ENCODE assay signal across 8 mouse cellular contexts in genomic region chr3:40531286-40532141, GRCm38 (mm10). TPM values are rescaled to one million over a fixed set of nuclear protein-coding genes. Genes with fewer than 3 reads are reported as not detected.
DNase-seq lines count a peak whose midpoint lies in the region; ATAC-seq and TF ChIP-seq lines count a peak whose summit lies in the region.

Intu (plus strand) TSS chr3:40531286.

- peak; percentile 48 to 54 for DNase-seq in cerebellum, postnatal 25 days
- peak; percentile 63 for DNase-seq in gastrocnemius, postnatal 25 days
- DNase-seq in hindbrain, postnatal 0 days (ENCODE audit: low spot score), result peak; percentile 44
- peak; percentile 75 for DNase-seq in midbrain, embryonic 10.5 days (ENCODE audit: low spot score)
- peak; percentile 48 for DNase-seq in right cerebral cortex, postnatal 4 days

- H3K36me3 ChIP-seq in erythroblast, embryonic 14.5 days (ENCODE audit: control insufficient read depth), result no peaks in the 10 kb centered on the region
- H3K36me3 ChIP-seq in hindbrain, postnatal 0 days (ENCODE audit: insufficient read depth, low read length), result no peaks in the 10 kb centered on the region
- H3K36me3 ChIP-seq in limb, embryonic 12.5 days, result no peaks in the 10 kb centered on the region
- H3K36me3 ChIP-seq in midbrain, embryonic 10.5 days, result no peaks in the 10 kb centered on the region

- peak within 1 kb of the TSS; percentile 35 for H3K4me3 ChIP-seq in erythroblast, embryonic 14.5 days (replicated peaks)
- H3K4me3 ChIP-seq in hindbrain, postnatal 0 days (ENCODE audit: low read length), result peak within 1 kb of the TSS; percentile 62
- peak within 1 kb of the TSS; percentile 57 for H3K4me3 ChIP-seq in limb, embryonic 12.5 days (replicated peaks)
- H3K4me3 ChIP-seq in midbrain, embryonic 10.5 days, result peak within 1 kb of the TSS; percentile 75

- no peak within 1 kb of the TSS for H3K27ac ChIP-seq in hindbrain, postnatal 0 days
- H3K27ac ChIP-seq in limb, embryonic 12.5 days, result no peak within 1 kb of the TSS
- peak within 1 kb of the TSS; percentile 73 for H3K27ac ChIP-seq in midbrain, embryonic 10.5 days (replicated peaks)

- TF ChIP-seq CTCF in hindbrain, postnatal 0 days (IDR thresholded peaks at IDR 0.05; ENCODE audit: low read depth), result peak; percentile 52

- peak within 1 kb of the TSS; percentile 56 for H3K9ac ChIP-seq in hindbrain, postnatal 0 days (replicated peaks; ENCODE audit: low read length)
- H3K9ac ChIP-seq in limb, embryonic 12.5 days (replicated peaks), result peak within 1 kb of the TSS; percentile 67

- H3K27me3 ChIP-seq in erythroblast, embryonic 14.5 days (ENCODE audit: control insufficient read depth), result peaks cover 41% of the 10 kb centered on the region
- no peaks in the 10 kb centered on the region for H3K27me3 ChIP-seq in hindbrain, postnatal 0 days (ENCODE audit: insufficient read depth, low read length)
- peaks cover 58% of the 10 kb centered on the region for H3K27me3 ChIP-seq in limb, embryonic 12.5 days
- H3K27me3 ChIP-seq in midbrain, embryonic 10.5 days (ENCODE audit: low read depth, poor library complexity, severe bottlenecking), result peaks cover 75% of the 10 kb centered on the region

- H3K4me2 ChIP-seq in hindbrain, postnatal 0 days (ENCODE audit: low read depth, low read length), result peak within 1 kb of the TSS; percentile 99
- peak within 1 kb of the TSS; percentile 100 for H3K4me2 ChIP-seq in limb, embryonic 12.5 days

- H3K9me3 ChIP-seq in erythroblast, embryonic 14.5 days (ENCODE audit: control insufficient read depth, low read length), result no peaks in the 10 kb centered on the region; the same call in 1 of the 2 replicates
- no peaks in the 10 kb centered on the region for H3K9me3 ChIP-seq in hindbrain, postnatal 0 days (ENCODE audit: low read length)
- no peaks in the 10 kb centered on the region for H3K9me3 ChIP-seq in limb, embryonic 12.5 days
- peaks cover 6% of the 10 kb centered on the region; the same call in 1 of the 2 replicates for H3K9me3 ChIP-seq in midbrain, embryonic 10.5 days (replicated peaks)

- ATAC-seq in erythroblast, adult 5-6 weeks (replicated peaks; ENCODE audit: low FRiP score, poor library complexity, severe bottlenecking), result no peak
- peak; percentile 76 for ATAC-seq in hindbrain, postnatal 0 days
- peak; percentile 69 for ATAC-seq in limb, embryonic 12.5 days (ENCODE audit: insufficient number of reproducible peaks, insufficient read depth, low FRiP score, low TSS enrichment, low read depth)

- under 1% methylated on average over 54 of the region's 54 CpGs for WGBS in hindbrain, postnatal 0 days
- under 1% methylated on average over 54 of the region's 54 CpGs for WGBS in limb, embryonic 12.5 days
- WGBS in midbrain, embryonic 10.5 days, result under 1% methylated on average over 54 of the region's 54 CpGs

- H3K4me1 ChIP-seq in erythroblast, embryonic 14.5 days (ENCODE audit: control insufficient read depth), result peaks cover 16% of the 10 kb centered on the region
- H3K4me1 ChIP-seq in hindbrain, postnatal 0 days (ENCODE audit: insufficient read depth, low read length), result peaks cover 7% of the 10 kb centered on the region; the same call in 1 of the 2 replicates
- peaks cover 33% of the 10 kb centered on the region for H3K4me1 ChIP-seq in limb, embryonic 12.5 days (replicated peaks)
- H3K4me1 ChIP-seq in midbrain, embryonic 10.5 days, result peaks cover 31% of the 10 kb centered on the region

RNA-seq across cellular contexts. Expression of gene Intu, which starts in this region (rescaled TPM):
- 0.04 and 0.06 TPM in 2 replicates for polyA plus RNA-seq in erythroblast, embryonic 14.5 days (2012)
- total RNA-seq in erythroblast, adult 5-6 weeks (2015; ENCODE audit: low replicate concordance), result 0.42 and 2.7 TPM in 2 replicates
- 0.43 and 0.56 TPM in 2 replicates for total RNA-seq in erythroblast, adult 5-6 weeks (2017; ENCODE audit: low replicate concordance)
- total RNA-seq in gastrocnemius, postnatal 25 days (2021), result 1 to 10 TPM in 1 of 2 experiments, under 1 TPM in 1; 0.92 to 1.5 TPM
- 6.3 and 6.6 TPM in 2 replicates for total RNA-seq in hindbrain, postnatal 0 days (2014; rRNA removed)
- 2.5 and 3.0 TPM in 2 replicates for polyA plus RNA-seq in hindbrain, postnatal 0 days (2015; fragmentation: Nextera tagmentation; extraction: Ambion mirVana)
- 3.6 and 3.8 TPM in 2 replicates for polyA plus RNA-seq in limb, embryonic 12.5 days (2016; fragmentation: Nextera tagmentation; extraction: Ambion mirVana)
- polyA plus RNA-seq in midbrain, embryonic 10.5 days (2016; fragmentation: Nextera tagmentation; extraction: Ambion mirVana), result 6.4 and 7.0 TPM in 2 replicates
